In the genomic region with DNA sequence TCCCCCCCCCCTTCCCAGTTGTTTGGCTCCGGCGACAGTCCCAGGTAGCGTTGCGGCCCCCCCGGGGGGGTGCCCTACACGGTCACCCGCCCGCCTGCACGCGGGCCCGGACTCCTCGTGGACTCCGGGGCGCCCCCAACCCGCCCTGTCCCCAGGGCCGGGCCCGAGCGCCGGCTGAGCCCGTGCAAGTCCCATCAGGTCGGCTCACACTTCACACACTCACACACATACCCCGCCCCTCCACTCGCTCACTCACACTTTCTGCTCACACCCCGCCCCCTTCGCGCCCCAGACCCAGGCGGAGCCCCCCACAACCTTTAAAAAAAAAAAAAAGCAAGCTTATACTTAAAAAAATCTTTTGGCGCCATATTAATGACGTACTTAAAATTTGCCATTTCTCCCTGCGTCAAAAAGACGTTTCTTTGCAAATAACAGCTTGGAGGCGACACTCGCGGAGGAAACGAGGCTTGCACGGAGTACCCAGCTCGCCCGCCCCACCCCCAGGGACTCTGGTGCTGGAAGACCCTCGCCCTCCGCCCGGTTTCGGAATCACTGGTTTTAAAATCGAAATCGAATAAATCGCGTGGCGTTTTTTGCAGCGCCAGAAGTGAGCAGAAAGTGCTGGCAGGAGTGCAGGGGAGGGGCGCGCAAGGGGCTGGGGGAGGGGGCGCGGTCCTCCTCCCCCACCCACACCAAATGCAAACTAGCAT, we compare ENCODE assay signal across 8 mouse cellular contexts. TPM values are rescaled to one million over a fixed set of nuclear protein-coding genes. Genes with fewer than 3 reads are reported as not detected.
DNase-seq lines count a peak whose midpoint lies in the region; ATAC-seq and TF ChIP-seq lines count a peak whose summit lies in the region.

No protein-coding gene starts in this region.

- H3K27me3 ChIP-seq in erythroblast, embryonic 14.5 days (ENCODE audit: control insufficient read depth), result peaks cover 55% of the 10 kb centered on the region
- no peaks in the 10 kb centered on the region; the same call in 1 of the 2 replicates for H3K27me3 ChIP-seq in heart, embryonic 16.5 days (ENCODE audit: control insufficient read depth, insufficient read depth, low read length)
- peaks cover 50% of the 10 kb centered on the region for H3K27me3 ChIP-seq in liver, embryonic 13.5 days
- no peaks in the 10 kb centered on the region for H3K27me3 ChIP-seq in stomach, embryonic 14.5 days (ENCODE audit: control insufficient read depth, insufficient read depth, low read length)

- H3K9ac ChIP-seq in heart, embryonic 16.5 days (ENCODE audit: low read length), result peak overlapping the region; percentile 91
- H3K9ac ChIP-seq in liver, embryonic 13.5 days, result peak overlapping the region; percentile 80
- peak overlapping the region; percentile 64 for H3K9ac ChIP-seq in stomach, embryonic 14.5 days (replicated peaks; ENCODE audit: low read depth, low read length)

- under 1% methylated on average over 52 of the region's 52 CpGs for WGBS in bone marrow, adult 2 months
- WGBS in heart, embryonic 16.5 days, result under 1% methylated on average over 52 of the region's 52 CpGs
- WGBS in liver, embryonic 13.5 days (ENCODE audit: insufficient replicate concordance), result under 1% methylated on average over 51 of the region's 52 CpGs
- WGBS in stomach, embryonic 14.5 days, result 1% methylated on average over 52 of the region's 52 CpGs

- H3K36me3 ChIP-seq in erythroblast, embryonic 14.5 days (ENCODE audit: control insufficient read depth), result no peaks in the 10 kb centered on the region
- H3K36me3 ChIP-seq in heart, embryonic 16.5 days (ENCODE audit: control insufficient read depth, insufficient read depth), result no peaks in the 10 kb centered on the region
- H3K36me3 ChIP-seq in liver, embryonic 13.5 days, result no peaks in the 10 kb centered on the region
- H3K36me3 ChIP-seq in stomach, embryonic 14.5 days (ENCODE audit: control insufficient read depth, insufficient read depth, low read length), result no peaks in the 10 kb centered on the region

- H3K27ac ChIP-seq in bone marrow, adult 2 months (ENCODE audit: control insufficient read depth, insufficient read depth, low read depth, low read length, poor library complexity), result peak overlapping the region; percentile 87
- H3K27ac ChIP-seq in heart, embryonic 16.5 days (ENCODE audit: low read length), result peak overlapping the region; percentile 90
- peak overlapping the region; percentile 55; the same call in 1 of the 2 replicates for H3K27ac ChIP-seq in liver, embryonic 13.5 days
- H3K27ac ChIP-seq in stomach, embryonic 14.5 days (ENCODE audit: low read length), result peak overlapping the region; percentile 95

- no peaks in the 10 kb centered on the region for H3K4me1 ChIP-seq in bone marrow, adult 2 months (ENCODE audit: control insufficient read depth, insufficient read depth, low read length)
- peaks cover 42% of the 10 kb centered on the region for H3K4me1 ChIP-seq in erythroblast, embryonic 14.5 days (ENCODE audit: control insufficient read depth)
- H3K4me1 ChIP-seq in heart, embryonic 16.5 days (ENCODE audit: control insufficient read depth, insufficient read depth, low read length), result peaks cover 12% of the 10 kb centered on the region
- H3K4me1 ChIP-seq in liver, embryonic 13.5 days (replicated peaks), result peaks cover 39% of the 10 kb centered on the region
- H3K4me1 ChIP-seq in stomach, embryonic 14.5 days (ENCODE audit: control insufficient read depth, insufficient read depth, low read length), result peaks cover 6% of the 10 kb centered on the region; the same call in 1 of the 2 replicates

- DNase-seq in B cell, adult 2 months, result peak; percentile 86 to 88
- DNase-seq in kidney, postnatal 25 days, result peak; percentile 78 to 92
- no peak for DNase-seq in liver, embryonic 13.5 days
- peak; percentile 55 for DNase-seq in neural tube, embryonic 10.5 days (ENCODE audit: extremely low spot score, low spot score)

- TF ChIP-seq POLR2A in bone marrow, adult 2 months (IDR thresholded peaks at IDR 0.05; ENCODE audit: borderline replicate concordance, control insufficient read depth, low read depth, low read length), result peak; percentile 57; the same call in 1 of the 2 replicates

- ATAC-seq in heart, embryonic 16.5 days (replicated peaks; ENCODE audit: extremely low read depth, insufficient read depth, low FRiP score), result peak; percentile 56
- peak; percentile 47 for ATAC-seq in liver, embryonic 13.5 days (ENCODE audit: low read depth)
- ATAC-seq in stomach, embryonic 14.5 days (ENCODE audit: insufficient number of reproducible peaks, insufficient read depth, low FRiP score, low read depth), result no peak; the same call in 1 of the 2 replicates

- H3K4me2 ChIP-seq in heart, embryonic 16.5 days (ENCODE audit: low read depth, low read length), result peak overlapping the region; percentile 100
- H3K4me2 ChIP-seq in liver, embryonic 13.5 days, result peak overlapping the region; percentile 98
- peak overlapping the region; percentile 89 for H3K4me2 ChIP-seq in stomach, embryonic 14.5 days (replicated peaks; ENCODE audit: low read depth, low read length)

- peak overlapping the region; percentile 66 for H3K4me3 ChIP-seq in bone marrow, adult 2 months (replicated peaks; ENCODE audit: control insufficient read depth, low read depth, low read length)
- peak overlapping the region; percentile 82 for H3K4me3 ChIP-seq in erythroblast, embryonic 14.5 days (replicated peaks)
- H3K4me3 ChIP-seq in heart, embryonic 16.5 days (ENCODE audit: low read length), result peak overlapping the region; percentile 86
- peak overlapping the region; percentile 78 for H3K4me3 ChIP-seq in liver, embryonic 13.5 days (replicated peaks)
- H3K4me3 ChIP-seq in stomach, embryonic 14.5 days (ENCODE audit: low read depth, low read length), result peak overlapping the region; percentile 62

- TF ChIP-seq CTCF in bone marrow, adult 2 months (IDR thresholded peaks at IDR 0.05; ENCODE audit: control insufficient read depth, insufficient read depth, low read length), result no peak

- no peaks in the 10 kb centered on the region; the same call in 1 of the 2 replicates for H3K9me3 ChIP-seq in erythroblast, embryonic 14.5 days (ENCODE audit: control insufficient read depth, low read length)
- H3K9me3 ChIP-seq in heart, embryonic 16.5 days (replicated peaks; ENCODE audit: control insufficient read depth, low read length), result no peaks in the 10 kb centered on the region
- H3K9me3 ChIP-seq in liver, embryonic 13.5 days (replicated peaks), result no peaks in the 10 kb centered on the region
- H3K9me3 ChIP-seq in stomach, embryonic 14.5 days (ENCODE audit: control insufficient read depth, low read depth, low read length), result no peaks in the 10 kb centered on the region

RNA-seq across cellular contexts. Expression of a gene that starts 0.5 kb away (rescaled TPM):
- polyA plus RNA-seq in bone marrow, adult 2 months (2011; ENCODE audit: insufficient read depth, insufficient read length, low replicate concordance, missing spikeins), result 5.5 and 5.9 TPM in 2 replicates
- 0.18 and 0.19 TPM in 2 replicates for polyA plus RNA-seq in erythroblast, embryonic 14.5 days (2012)
- 1.4 and 1.6 TPM in 2 replicates for polyA plus RNA-seq in heart, embryonic 16.5 days (2015; fragmentation: Nextera tagmentation; extraction: Ambion mirVana)
- 0.55 and 0.61 TPM in 2 replicates for polyA plus RNA-seq in liver, embryonic 13.5 days (2015; fragmentation: Nextera tagmentation; extraction: Ambion mirVana)
- 1.5 and 1.8 TPM in 2 replicates for polyA plus RNA-seq in stomach, embryonic 14.5 days (2014; fragmentation: Nextera tagmentation; extraction: Ambion mirVana)
